Mouse (Mus musculus): ENCODE measurements around the gene Igfbp7. TPM values are rescaled to one million over a fixed set of nuclear protein-coding genes. Genes with fewer than 3 reads are reported as not detected.
A peak's percentile ranks its signal among the peaks of the same experiment; 100 is the strongest.

Gene Igfbp7
- 57.9 and 59.4 TPM in 2 replicates for polyA plus RNA-seq (2015; fragmentation: Nextera tagmentation; extraction: Ambion mirVana)

DNA sequence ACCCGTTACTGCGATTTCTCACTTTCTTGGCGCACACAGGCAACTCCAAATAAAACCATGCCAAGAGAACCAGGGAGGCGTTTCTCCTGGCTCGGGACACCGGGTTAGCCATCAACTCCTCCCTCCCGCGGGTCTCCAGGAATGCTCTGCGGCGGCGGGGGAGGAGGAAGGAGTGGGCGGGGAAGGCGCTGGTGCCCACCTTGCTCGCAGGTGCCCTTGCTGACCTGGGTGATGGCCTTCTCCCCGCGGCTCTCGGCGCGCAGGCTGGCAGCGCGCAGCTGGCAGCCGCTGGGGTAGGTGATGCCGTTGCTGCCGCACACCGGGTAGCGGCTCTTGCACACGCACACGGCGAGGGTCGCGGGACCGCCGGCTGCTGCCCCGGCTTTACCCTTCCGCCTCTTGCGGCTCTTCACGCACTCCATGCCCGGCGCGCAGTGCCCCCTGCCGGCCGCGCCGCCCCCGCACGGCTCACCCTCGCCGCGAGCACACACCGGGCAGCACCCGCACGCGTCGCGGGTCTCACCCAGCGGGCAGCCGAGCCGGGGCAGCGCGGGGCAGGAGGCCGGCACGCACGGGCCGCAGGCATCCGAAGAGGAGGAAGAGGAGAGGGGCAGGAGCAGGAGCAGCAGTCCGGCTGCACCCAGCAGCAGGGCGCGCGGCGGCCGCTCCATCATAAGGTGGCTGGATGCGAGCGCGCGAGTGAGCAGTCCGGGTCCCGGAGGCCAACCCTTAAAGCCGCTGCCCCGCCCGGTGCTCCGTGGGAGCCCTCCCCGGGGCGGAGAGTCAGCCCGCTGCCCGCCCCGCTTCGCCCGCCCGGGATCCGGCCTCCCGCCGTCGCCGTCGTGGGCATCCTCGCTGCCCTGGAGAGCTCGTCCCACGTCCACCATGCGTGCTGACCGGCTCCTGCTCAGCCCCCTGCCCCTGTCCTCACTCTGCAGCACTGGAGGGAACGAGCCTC is at the start of gene Igfbp7:
TSS of gene Igfbp7 (minus strand) at position 701 of the 958 bp plus-strand sequence.
- peak within 1 kb of the TSS; percentile 77 for H3K9ac ChIP-seq (ENCODE audit: low read depth, low read length)
- no peak within 1 kb of the TSS for H3K27ac ChIP-seq (ENCODE audit: low read length)
- WGBS = 6% methylated on average over 85 of the region's 101 CpGs
- peak within 1 kb of the TSS; percentile 70 for H3K4me3 ChIP-seq (ENCODE audit: low read depth, low read length)
- H3K9me3 ChIP-seq (replicated peaks; ENCODE audit: control insufficient read depth, low read length, poor library complexity, severe bottlenecking) = no peaks in the 10 kb centered on the region
- H3K4me2 ChIP-seq (ENCODE audit: low read length) = peak within 1 kb of the TSS; percentile 68
- no peaks in the 10 kb centered on the region; the same call in 1 of the 2 replicates for H3K4me1 ChIP-seq (ENCODE audit: control insufficient read depth, insufficient read depth, low read length)
- no peaks in the 10 kb centered on the region for H3K36me3 ChIP-seq (ENCODE audit: control insufficient read depth, insufficient read depth, low read length)
- ATAC-seq = peak; percentile 94
- peaks cover 7% of the 10 kb centered on the region for H3K27me3 ChIP-seq (ENCODE audit: control insufficient read depth, insufficient read depth, low read depth, low read length)

DNA sequence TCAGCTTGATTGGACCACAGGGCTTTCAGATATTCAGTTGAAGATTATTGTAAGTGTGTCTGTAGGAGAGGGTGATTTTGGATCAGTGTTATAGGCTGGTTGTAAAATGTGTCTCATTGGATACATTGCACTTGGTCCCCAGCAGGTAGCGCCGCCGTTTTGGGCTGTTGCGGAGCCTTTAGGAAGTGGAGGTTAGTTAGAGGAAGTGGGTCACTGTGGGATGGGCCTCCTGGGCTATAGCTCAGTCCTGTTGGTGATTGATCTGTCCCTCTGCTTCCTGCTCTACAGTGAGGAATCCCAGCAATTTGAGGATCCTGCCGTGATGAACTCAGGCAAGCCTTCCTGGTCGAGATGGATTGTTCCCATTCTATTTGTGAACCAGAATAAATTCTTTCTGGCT is 44.3 kb upstream of the Igfbp7 start:
- no peaks in the 10 kb centered on the region for H3K9me3 ChIP-seq (replicated peaks; ENCODE audit: control insufficient read depth, low read length, poor library complexity, severe bottlenecking)
- no peak overlapping the region for H3K4me3 ChIP-seq (ENCODE audit: low read depth, low read length)
- no peak overlapping the region for H3K27ac ChIP-seq (ENCODE audit: low read length)
- H3K36me3 ChIP-seq (ENCODE audit: control insufficient read depth, insufficient read depth, low read length) = no peaks in the 10 kb centered on the region
- H3K4me1 ChIP-seq (ENCODE audit: control insufficient read depth, insufficient read depth, low read length) = no peaks in the 10 kb centered on the region
- 88% methylated on average over 6 of the region's 6 CpGs for WGBS
- no peak for ATAC-seq
- no peaks in the 10 kb centered on the region for H3K27me3 ChIP-seq (ENCODE audit: control insufficient read depth, insufficient read depth, low read depth, low read length)
- no peak overlapping the region for H3K4me2 ChIP-seq (ENCODE audit: low read length)
- H3K9ac ChIP-seq (ENCODE audit: low read depth, low read length) = no peak overlapping the region

DNA sequence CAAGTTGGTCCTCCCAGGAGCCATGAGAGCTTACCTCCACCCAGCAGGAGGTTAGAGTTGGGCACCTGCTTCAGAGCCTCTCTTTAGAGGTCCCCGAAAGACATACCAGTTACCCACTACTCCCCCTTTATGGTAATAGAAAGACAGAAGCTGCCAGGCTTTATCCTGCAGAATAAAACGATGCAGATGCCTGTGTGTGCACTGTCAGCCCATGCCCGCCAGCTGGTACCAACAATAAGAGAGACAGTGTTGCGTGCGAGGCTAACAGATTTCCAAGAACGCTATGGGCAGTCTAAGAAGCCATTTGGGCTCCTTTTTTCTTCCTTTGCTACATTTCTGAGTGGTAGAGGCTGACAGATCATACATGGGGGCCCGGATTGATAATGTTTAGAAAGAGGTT is 41.7 kb upstream of the Igfbp7 start:
- H3K27ac ChIP-seq (ENCODE audit: low read length) = no peak overlapping the region
- no peaks in the 10 kb centered on the region for H3K4me1 ChIP-seq (ENCODE audit: control insufficient read depth, insufficient read depth, low read length)
- ATAC-seq = no peak
- WGBS = 88% methylated on average over 7 of the region's 7 CpGs
- no peaks in the 10 kb centered on the region for H3K9me3 ChIP-seq (replicated peaks; ENCODE audit: control insufficient read depth, low read length, poor library complexity, severe bottlenecking)
- no peak overlapping the region for H3K9ac ChIP-seq (ENCODE audit: low read depth, low read length)
- H3K36me3 ChIP-seq (ENCODE audit: control insufficient read depth, insufficient read depth, low read length) = no peaks in the 10 kb centered on the region
- H3K4me2 ChIP-seq (ENCODE audit: low read length) = no peak overlapping the region
- H3K4me3 ChIP-seq (ENCODE audit: low read depth, low read length) = no peak overlapping the region
- no peaks in the 10 kb centered on the region for H3K27me3 ChIP-seq (ENCODE audit: control insufficient read depth, insufficient read depth, low read depth, low read length)

DNA sequence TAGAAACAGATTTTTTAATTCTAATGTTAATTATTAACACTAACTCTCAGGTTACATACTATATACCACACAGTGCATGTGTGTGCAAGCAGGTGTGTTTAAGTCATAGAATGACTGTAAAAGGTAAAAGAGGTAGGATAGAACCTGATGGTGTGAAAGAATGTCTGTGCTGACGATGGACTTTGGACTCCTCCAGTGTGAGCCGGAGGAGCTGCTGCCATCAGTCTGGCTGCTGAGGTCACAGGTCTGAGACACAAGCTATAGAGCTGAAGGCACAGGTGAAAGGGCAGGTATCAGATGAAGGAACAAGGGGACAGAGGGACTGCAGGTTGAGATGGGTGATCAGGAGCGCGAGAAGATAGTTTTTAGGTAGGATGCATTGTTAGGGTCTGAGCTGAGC is 37.6 kb upstream of the Igfbp7 start:
- Histone ChIP-seq H3K27ac (ENCODE audit: low read length) (no peak overlapping the region), H3K4me2 (ENCODE audit: low read length) (no peak overlapping the region), H3K4me3 (ENCODE audit: low read depth, low read length) (no peak overlapping the region), H3K36me3 (ENCODE audit: control insufficient read depth, insufficient read depth, low read length) (no peaks in the 10 kb centered on the region), H3K9me3 (replicated peaks; ENCODE audit: control insufficient read depth, low read length, poor library complexity, severe bottlenecking) (no peaks in the 10 kb centered on the region), H3K27me3 (ENCODE audit: control insufficient read depth, insufficient read depth, low read depth, low read length) (no peaks in the 10 kb centered on the region), H3K4me1 (ENCODE audit: control insufficient read depth, insufficient read depth, low read length) (no peaks in the 10 kb centered on the region), H3K9ac (ENCODE audit: low read depth, low read length) (no peak overlapping the region)
- WGBS = 93% methylated on average over 4 of the region's 4 CpGs
- ATAC-seq = no peak

DNA sequence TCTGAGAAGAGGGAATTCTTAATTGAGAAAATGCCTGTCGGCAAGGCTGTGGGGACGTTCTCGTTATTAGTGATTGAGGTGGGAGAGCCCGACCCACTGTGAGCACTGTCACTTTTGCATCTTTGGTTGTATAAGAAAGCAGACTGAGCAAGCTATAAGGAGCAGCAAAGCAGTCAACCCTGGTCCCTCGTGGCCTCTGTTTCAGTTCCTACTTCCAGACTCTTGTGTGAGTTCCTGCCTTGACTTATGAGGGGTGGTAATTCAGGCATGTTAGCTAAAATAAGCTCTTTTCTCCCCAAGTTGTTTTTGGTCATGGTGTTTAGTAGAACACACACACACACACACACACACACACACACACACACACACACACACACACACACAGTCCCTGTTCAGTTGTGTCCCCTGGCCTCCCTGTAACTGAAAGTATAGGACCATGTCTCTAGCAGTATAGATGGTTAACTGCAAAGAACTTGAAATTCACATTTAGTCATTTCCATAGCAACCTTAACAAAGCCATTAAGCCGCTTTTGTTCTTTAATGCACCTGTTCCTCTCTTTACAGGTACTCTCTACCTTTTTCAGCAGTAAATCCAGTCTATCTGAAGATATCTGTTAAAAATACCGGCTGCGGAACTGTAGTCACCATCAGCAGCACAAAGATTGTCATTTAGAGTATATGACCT is 36.2 kb upstream of the Igfbp7 start:
- Histone ChIP-seq H3K27ac (ENCODE audit: low read length) (no peak overlapping the region), H3K4me3 (ENCODE audit: low read depth, low read length) (no peak overlapping the region), H3K4me1 (ENCODE audit: control insufficient read depth, insufficient read depth, low read length) (no peaks in the 10 kb centered on the region), H3K9ac (ENCODE audit: low read depth, low read length) (no peak overlapping the region), H3K27me3 (ENCODE audit: control insufficient read depth, insufficient read depth, low read depth, low read length) (no peaks in the 10 kb centered on the region), H3K9me3 (replicated peaks; ENCODE audit: control insufficient read depth, low read length, poor library complexity, severe bottlenecking) (no peaks in the 10 kb centered on the region), H3K4me2 (ENCODE audit: low read length) (no peak overlapping the region), H3K36me3 (ENCODE audit: control insufficient read depth, insufficient read depth, low read length) (no peaks in the 10 kb centered on the region)
- ATAC-seq = no peak
- WGBS = 76% methylated on average over 8 of the region's 8 CpGs

DNA sequence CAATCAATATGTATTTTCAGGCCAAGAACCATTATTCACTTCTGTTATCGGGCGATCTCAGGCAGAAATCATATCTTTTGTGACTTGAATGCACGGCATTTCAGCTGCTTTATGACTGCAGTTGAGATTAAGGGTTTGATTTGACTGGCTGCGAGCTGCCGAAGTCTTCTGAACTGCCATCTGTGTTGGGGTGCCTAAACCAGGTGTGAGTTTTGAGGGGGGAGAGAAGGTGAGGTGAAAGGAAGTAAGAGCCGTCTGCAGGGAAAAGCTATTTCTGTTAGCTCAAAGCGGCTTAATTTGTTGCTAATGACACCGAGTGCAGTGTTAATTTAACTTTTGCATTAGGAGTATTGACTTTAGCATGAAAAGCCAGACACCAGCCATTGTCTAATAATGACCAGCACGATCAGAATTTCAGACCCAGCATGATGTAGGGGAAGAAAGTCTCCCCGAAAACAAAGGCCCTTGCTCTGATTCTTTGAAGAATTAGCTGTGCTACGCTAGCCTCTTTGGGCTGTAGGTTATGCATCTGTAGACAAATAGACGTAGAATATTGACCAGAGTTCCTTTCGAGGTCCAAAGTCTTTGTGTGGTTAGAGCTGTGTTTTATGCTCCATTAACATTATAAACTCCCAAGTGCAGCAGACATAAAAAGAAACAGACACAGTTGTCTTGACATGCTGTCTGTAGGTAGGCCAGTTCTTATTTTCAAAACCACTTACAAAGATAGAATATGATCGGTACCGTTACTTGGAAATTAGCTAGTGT is 35.2 kb upstream of the Igfbp7 start:
- H3K4me1 ChIP-seq (ENCODE audit: control insufficient read depth, insufficient read depth, low read length) = no peaks in the 10 kb centered on the region
- no peak overlapping the region for H3K4me3 ChIP-seq (ENCODE audit: low read depth, low read length)
- H3K4me2 ChIP-seq (ENCODE audit: low read length) = no peak overlapping the region
- no peak overlapping the region for H3K9ac ChIP-seq (ENCODE audit: low read depth, low read length)
- 62% methylated on average over 15 of the region's 15 CpGs for WGBS
- no peaks in the 10 kb centered on the region for H3K27me3 ChIP-seq (ENCODE audit: control insufficient read depth, insufficient read depth, low read depth, low read length)
- H3K36me3 ChIP-seq (ENCODE audit: control insufficient read depth, insufficient read depth, low read length) = no peaks in the 10 kb centered on the region
- no peak overlapping the region for H3K27ac ChIP-seq (ENCODE audit: low read length)
- H3K9me3 ChIP-seq (replicated peaks; ENCODE audit: control insufficient read depth, low read length, poor library complexity, severe bottlenecking) = no peaks in the 10 kb centered on the region
- ATAC-seq = no peak

DNA sequence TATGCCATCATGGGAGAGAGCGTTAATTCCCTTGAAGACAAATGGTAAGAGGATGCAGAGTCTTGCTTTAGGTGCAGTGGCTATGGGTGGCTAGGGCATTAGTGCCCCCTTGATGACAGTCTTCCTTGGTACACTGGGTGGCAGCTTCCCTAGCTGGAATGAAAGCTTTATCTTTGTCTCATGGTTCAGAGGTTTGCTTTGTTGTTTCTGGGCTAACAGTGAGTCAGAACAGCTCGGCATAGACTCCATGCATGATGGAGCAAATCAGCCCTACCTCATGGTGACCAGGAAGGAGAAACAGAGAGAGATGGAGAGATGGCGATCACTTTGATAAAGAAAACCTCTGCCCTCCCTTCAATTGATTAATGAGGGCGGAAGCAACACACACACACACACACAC is 28.5 kb upstream of the Igfbp7 start:
- 71% methylated on average over 4 of the region's 4 CpGs for WGBS
- H3K4me2 ChIP-seq (ENCODE audit: low read length) = no peak overlapping the region
- no peaks in the 10 kb centered on the region for H3K4me1 ChIP-seq (ENCODE audit: control insufficient read depth, insufficient read depth, low read length)
- H3K36me3 ChIP-seq (ENCODE audit: control insufficient read depth, insufficient read depth, low read length) = no peaks in the 10 kb centered on the region
- no peak for ATAC-seq
- H3K9ac ChIP-seq (ENCODE audit: low read depth, low read length) = no peak overlapping the region
- H3K4me3 ChIP-seq (ENCODE audit: low read depth, low read length) = no peak overlapping the region
- H3K27ac ChIP-seq (ENCODE audit: low read length) = no peak overlapping the region
- H3K9me3 ChIP-seq (replicated peaks; ENCODE audit: control insufficient read depth, low read length, poor library complexity, severe bottlenecking) = no peaks in the 10 kb centered on the region
- H3K27me3 ChIP-seq (ENCODE audit: control insufficient read depth, insufficient read depth, low read depth, low read length) = no peaks in the 10 kb centered on the region

DNA sequence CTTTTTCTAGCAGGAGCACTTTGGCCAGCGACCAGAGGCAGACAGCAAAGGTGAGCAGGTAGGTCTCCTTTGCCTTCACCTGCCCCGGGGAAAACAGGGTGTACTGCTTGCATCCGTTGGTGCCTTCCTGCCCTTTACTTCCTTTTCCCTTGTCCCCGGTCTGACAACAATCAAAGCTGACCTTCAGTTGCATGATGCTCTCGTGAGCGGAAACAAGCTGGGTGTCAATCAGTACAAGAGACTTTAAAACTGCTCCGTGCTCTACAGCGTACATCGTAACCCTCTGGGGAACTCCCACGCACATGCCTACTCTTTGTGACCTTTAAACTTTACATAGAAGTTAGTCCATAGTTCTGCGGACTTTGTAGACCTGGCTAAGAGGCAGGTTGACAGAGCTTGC is 26.2 kb upstream of the Igfbp7 start:
- no peaks in the 10 kb centered on the region for H3K27me3 ChIP-seq (ENCODE audit: control insufficient read depth, insufficient read depth, low read depth, low read length)
- H3K9me3 ChIP-seq (replicated peaks; ENCODE audit: control insufficient read depth, low read length, poor library complexity, severe bottlenecking) = no peaks in the 10 kb centered on the region
- WGBS = 83% methylated on average over 11 of the region's 11 CpGs
- no peak overlapping the region for H3K4me3 ChIP-seq (ENCODE audit: low read depth, low read length)
- H3K9ac ChIP-seq (ENCODE audit: low read depth, low read length) = no peak overlapping the region
- H3K36me3 ChIP-seq (ENCODE audit: control insufficient read depth, insufficient read depth, low read length) = no peaks in the 10 kb centered on the region
- no peak overlapping the region for H3K4me2 ChIP-seq (ENCODE audit: low read length)
- ATAC-seq = no peak
- no peaks in the 10 kb centered on the region for H3K4me1 ChIP-seq (ENCODE audit: control insufficient read depth, insufficient read depth, low read length)
- no peak overlapping the region for H3K27ac ChIP-seq (ENCODE audit: low read length)

Data from midbrain, embryonic 16.5 days (tissue).